Mouse (Mus musculus) regulatory T cell (primary cell): ENCODE data around the gene Lrrc8c.

Experiments
- in situ Hi-C: fragments of 300-600 bp; cut with MboI, MseI; formaldehyde crosslinking; loops from one replicate; pipeline ENCODE4 v1.15.1; 2025; ENCODE audit warnings: high pct_unique_total_duplicates

The Lrrc8c gene

GRCm38 (mm10) chr5:105519096-105519975, at the start of gene Lrrc8c:
Gene Lrrc8c, plus strand, starts transcription at chr5:105519388.
- in situ Hi-C loops, result no loop called here

GRCm38 (mm10) chr5:105472983-105473705, 46.0 kb upstream of the Lrrc8c start:
- in situ Hi-C loops, result no loop called here

GRCm38 (mm10) chr5:105477527-105477926, 41.7 kb upstream of the Lrrc8c start:
- in situ Hi-C loops, result no loop called here

- in situ Hi-C loops, result no loop called here
Measured at GRCm38 (mm10) chr5:105479673-105480072, 39.5 kb upstream of the Lrrc8c start.

GRCm38 (mm10) chr5:105480561-105480960, 38.6 kb upstream of the Lrrc8c start:
- in situ Hi-C loops, result no loop called here

GRCm38 (mm10) chr5:105483632-105484031, 35.6 kb upstream of the Lrrc8c start:
- in situ Hi-C loops, result no loop called here

GRCm38 (mm10) chr5:105484247-105484646, 34.9 kb upstream of the Lrrc8c start:
- in situ Hi-C loops, result no loop called here

- in situ Hi-C loops, result no loop called here
Measured at GRCm38 (mm10) chr5:105484891-105485290, 34.3 kb upstream of the Lrrc8c start.

GRCm38 (mm10) chr5:105490211-105490610, 29.0 kb upstream of the Lrrc8c start:
- in situ Hi-C loops, result loop anchor here (5.0 to 10.0 kb wide), 2 partner anchors 377 to 1785 kb away; no protein-coding TSS in a partner anchor

- in situ Hi-C loops, result loop anchor here (5.0 to 10.0 kb wide), 2 partner anchors 376 to 1783 kb away; no protein-coding TSS in a partner anchor
Measured at GRCm38 (mm10) chr5:105491389-105491788, 27.8 kb upstream of the Lrrc8c start.

- in situ Hi-C loops, result loop anchor here (5.0 to 10.0 kb wide), 2 partner anchors 375 to 1782 kb away; no protein-coding TSS in a partner anchor
Measured at GRCm38 (mm10) chr5:105492367-105493246, 26.6 kb upstream of the Lrrc8c start.

- in situ Hi-C loops, result loop anchor here (5.0 to 10.0 kb wide), 2 partner anchors 374 to 1781 kb away; no protein-coding TSS in a partner anchor
Measured at GRCm38 (mm10) chr5:105493377-105493776, 25.8 kb upstream of the Lrrc8c start.

- in situ Hi-C loops, result loop anchor here (5.0 to 10.0 kb wide), 2 partner anchors 373 to 1780 kb away; no protein-coding TSS in a partner anchor
Measured at GRCm38 (mm10) chr5:105494246-105494917, 24.8 kb upstream of the Lrrc8c start.

- in situ Hi-C loops, result loop anchor here (5.0 to 10.0 kb wide), 4 partner anchors 83 to 1780 kb away; no protein-coding TSS in a partner anchor
Measured at GRCm38 (mm10) chr5:105494918-105495901, 24.0 kb upstream of the Lrrc8c start.

- in situ Hi-C loops, result loop anchor here (5.0 to 10.0 kb wide), 3 partner anchors 84 to 1779 kb away; no protein-coding TSS in a partner anchor
Measured at GRCm38 (mm10) chr5:105496133-105496532, 23.1 kb upstream of the Lrrc8c start.

- in situ Hi-C loops, result loop anchor here (5.0 to 10.0 kb wide), 3 partner anchors 84 to 1778 kb away; no protein-coding TSS in a partner anchor
Measured at GRCm38 (mm10) chr5:105496586-105496985, 22.6 kb upstream of the Lrrc8c start.

- in situ Hi-C loops, result loop anchor here (5.0 to 10.0 kb wide), 3 partner anchors 86 to 1776 kb away; no protein-coding TSS in a partner anchor
Measured at GRCm38 (mm10) chr5:105498429-105499000, 20.7 kb upstream of the Lrrc8c start.

- in situ Hi-C loops, result loop anchor here (5.0 to 10.0 kb wide), 3 partner anchors 87 to 1775 kb away; no protein-coding TSS in a partner anchor
Measured at GRCm38 (mm10) chr5:105499396-105499795, 19.8 kb upstream of the Lrrc8c start.
